Mouse (Mus musculus): Measurements from ENCODE around the gene Tti1. TPM values are rescaled to one million over a fixed set of nuclear protein-coding genes. Genes with fewer than 3 reads are reported as not detected.
A peak's percentile ranks its signal among the peaks of the same experiment; 100 is the strongest.

Tti1 gene
- polyA plus RNA-seq, 1 experiment = 14.2 TPM

DNA sequence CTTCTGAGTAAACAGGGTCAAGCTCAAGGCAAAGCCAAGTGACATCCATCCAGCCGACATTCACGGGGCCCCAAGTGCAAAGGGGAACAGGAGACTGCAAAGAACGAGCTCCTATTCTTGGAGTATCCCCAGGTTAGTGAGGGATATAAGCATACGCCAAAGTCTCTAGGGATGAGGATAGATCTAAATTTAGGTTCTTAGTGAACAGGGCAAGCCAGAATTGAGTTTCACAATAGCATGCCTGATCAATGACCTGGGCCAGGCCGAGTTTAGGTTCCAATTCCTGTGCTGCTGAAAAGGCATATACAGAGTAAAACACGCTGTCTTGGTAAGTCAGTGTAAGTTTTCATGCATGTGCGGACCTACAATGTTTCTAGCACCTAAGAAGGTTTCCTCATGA is 18.9 kb downstream of the Tti1 start:
- Histone ChIP-seq H3K4me1 (ENCODE audit: control insufficient read depth, insufficient read depth, low read length) (peaks cover 2% of the 10 kb centered on the region; the same call in 1 of the 2 replicates), H3K27ac (ENCODE audit: insufficient read depth, low read depth, low read length) (no peak overlapping the region), H3K4me3 (ENCODE audit: insufficient read depth, low read length) (no peak overlapping the region)
- TF ChIP-seq POLR2A (IDR thresholded peaks at IDR 0.05; ENCODE audit: borderline replicate concordance, low read depth, low read length) = no peak
- TF ChIP-seq CTCF (IDR thresholded peaks at IDR 0.05; ENCODE audit: low read depth, low read length) = no peak

GRCm38 (mm10) chr2:158005641-158006040 is 22.6 kb downstream of the Tti1 start:
- H3K27ac ChIP-seq (ENCODE audit: insufficient read depth, low read depth, low read length) = no peak overlapping the region
- no peaks in the 10 kb centered on the region for H3K4me1 ChIP-seq (ENCODE audit: control insufficient read depth, insufficient read depth, low read length)
- TF ChIP-seq POLR2A (IDR thresholded peaks at IDR 0.05; ENCODE audit: borderline replicate concordance, low read depth, low read length) = no peak
- TF ChIP-seq CTCF (IDR thresholded peaks at IDR 0.05; ENCODE audit: low read depth, low read length) = no peak
- no peak overlapping the region for H3K4me3 ChIP-seq (ENCODE audit: insufficient read depth, low read length)

- Histone ChIP-seq H3K4me1 (ENCODE audit: control insufficient read depth, insufficient read depth, low read length) (no peaks in the 10 kb centered on the region), H3K27ac (ENCODE audit: insufficient read depth, low read depth, low read length) (no peak overlapping the region), H3K4me3 (ENCODE audit: insufficient read depth, low read length) (no peak overlapping the region)
- no peak for TF ChIP-seq POLR2A (IDR thresholded peaks at IDR 0.05; ENCODE audit: borderline replicate concordance, low read depth, low read length)
- no peak for TF ChIP-seq CTCF (IDR thresholded peaks at IDR 0.05; ENCODE audit: low read depth, low read length)
Observed at GRCm38 (mm10) chr2:158004620-158005019, 23.6 kb downstream of the Tti1 start.

GRCm38 (mm10) chr2:157998817-157999216 is 29.4 kb downstream of the Tti1 start:
- no peak for TF ChIP-seq POLR2A (IDR thresholded peaks at IDR 0.05; ENCODE audit: borderline replicate concordance, low read depth, low read length)
- TF ChIP-seq CTCF (IDR thresholded peaks at IDR 0.05; ENCODE audit: low read depth, low read length) = no peak
- Histone ChIP-seq H3K27ac (ENCODE audit: insufficient read depth, low read depth, low read length) (no peak overlapping the region), H3K4me1 (ENCODE audit: control insufficient read depth, insufficient read depth, low read length) (no peaks in the 10 kb centered on the region), H3K4me3 (ENCODE audit: insufficient read depth, low read length) (no peak overlapping the region)

DNA sequence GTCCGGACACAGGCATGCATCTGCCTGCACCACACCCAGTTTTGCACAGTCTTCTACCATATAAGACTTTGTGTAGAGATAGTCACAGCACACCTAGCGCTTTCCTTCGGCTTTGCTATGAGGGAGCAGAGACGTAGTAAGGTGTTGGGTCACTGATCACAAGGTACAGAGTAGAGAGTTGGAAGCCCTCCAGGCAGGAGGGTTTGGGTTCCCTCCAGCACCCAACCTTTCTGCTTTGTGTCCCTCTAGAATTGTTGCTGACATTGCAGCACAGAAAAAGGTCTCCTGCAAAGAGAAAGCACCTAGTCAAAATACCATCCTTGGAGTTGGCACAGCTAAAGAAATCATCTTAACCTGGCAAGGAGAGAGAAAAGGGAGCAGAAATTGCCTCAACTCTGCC is 35.7 kb downstream of the Tti1 start:
- peaks cover 8% of the 10 kb centered on the region for H3K4me1 ChIP-seq (ENCODE audit: control insufficient read depth, insufficient read depth, low read length)
- TF ChIP-seq CTCF (IDR thresholded peaks at IDR 0.05; ENCODE audit: low read depth, low read length) (no peak), POLR2A (IDR thresholded peaks at IDR 0.05; ENCODE audit: borderline replicate concordance, low read depth, low read length) (no peak)

GRCm38 (mm10) chr2:157991026-157991425 is 37.2 kb downstream of the Tti1 start:
- TF ChIP-seq CTCF (IDR thresholded peaks at IDR 0.05; ENCODE audit: low read depth, low read length) (no peak), POLR2A (IDR thresholded peaks at IDR 0.05; ENCODE audit: borderline replicate concordance, low read depth, low read length) (no peak)
- peaks cover 8% of the 10 kb centered on the region for H3K4me1 ChIP-seq (ENCODE audit: control insufficient read depth, insufficient read depth, low read length)
- H3K4me3 ChIP-seq (ENCODE audit: insufficient read depth, low read length) = no peak overlapping the region

More for the DNA sequence above, 35.7 kb downstream of the Tti1 start:
- no peak overlapping the region for H3K27ac ChIP-seq (ENCODE audit: insufficient read depth, low read depth, low read length)
- no peak overlapping the region for H3K4me3 ChIP-seq (ENCODE audit: insufficient read depth, low read length)

GRCm38 (mm10) chr2:157989946-157990345 is 38.3 kb downstream of the Tti1 start:
- H3K4me3 ChIP-seq (ENCODE audit: insufficient read depth, low read length) = no peak overlapping the region
- peaks cover 14% of the 10 kb centered on the region for H3K4me1 ChIP-seq (ENCODE audit: control insufficient read depth, insufficient read depth, low read length)
- TF ChIP-seq CTCF (IDR thresholded peaks at IDR 0.05; ENCODE audit: low read depth, low read length) = peak; percentile 25; the same call in 1 of the 2 replicates
- TF ChIP-seq POLR2A (IDR thresholded peaks at IDR 0.05; ENCODE audit: borderline replicate concordance, low read depth, low read length) = no peak
- H3K27ac ChIP-seq (ENCODE audit: insufficient read depth, low read depth, low read length) = no peak overlapping the region

More at GRCm38 (mm10) chr2:157991026-157991425, 37.2 kb downstream of the Tti1 start:
- H3K27ac ChIP-seq (ENCODE audit: insufficient read depth, low read depth, low read length) = no peak overlapping the region

DNA sequence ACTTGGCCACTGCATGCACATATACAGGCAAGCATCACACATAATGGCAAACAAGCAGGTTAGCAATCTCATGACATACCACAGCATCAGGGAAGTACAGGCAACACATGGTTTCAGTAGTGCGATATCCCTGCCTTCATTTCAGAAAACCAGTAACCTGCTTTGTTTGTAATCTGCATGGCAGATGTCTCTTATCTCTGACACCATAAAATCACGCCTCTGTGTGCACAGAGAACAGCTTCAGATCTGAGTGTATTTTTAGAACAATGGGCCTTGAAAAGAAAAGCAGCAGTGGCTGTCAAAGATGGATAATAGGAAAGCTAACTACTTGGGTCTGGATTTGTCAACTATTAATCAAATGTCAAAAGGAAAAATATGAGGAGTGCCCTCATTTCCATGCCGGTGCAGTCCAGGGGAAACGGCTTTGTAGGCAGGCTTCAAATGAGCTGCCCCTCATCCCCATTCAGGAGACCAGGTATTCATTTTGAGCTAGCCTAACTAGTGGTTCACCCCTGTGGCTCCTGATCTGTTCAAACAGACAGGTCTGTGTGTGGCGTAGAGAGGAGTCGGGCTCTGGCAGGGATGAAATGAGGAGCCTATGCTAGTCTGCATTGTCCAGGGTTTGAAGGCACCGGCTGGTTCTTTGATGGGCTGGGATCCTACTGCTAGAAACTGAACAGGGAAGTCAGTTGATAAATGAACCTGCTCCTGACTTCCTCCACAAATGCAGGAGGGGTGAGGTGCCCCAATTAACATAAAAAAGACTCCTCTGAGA is 39.6 kb downstream of the Tti1 start:
- Histone ChIP-seq H3K4me3 (ENCODE audit: insufficient read depth, low read length) (no peak overlapping the region), H3K27ac (ENCODE audit: insufficient read depth, low read depth, low read length) (no peak overlapping the region), H3K4me1 (ENCODE audit: control insufficient read depth, insufficient read depth, low read length) (peaks cover 16% of the 10 kb centered on the region)
- TF ChIP-seq CTCF (IDR thresholded peaks at IDR 0.05; ENCODE audit: low read depth, low read length) (no peak), POLR2A (IDR thresholded peaks at IDR 0.05; ENCODE audit: borderline replicate concordance, low read depth, low read length) (no peak)

DNA sequence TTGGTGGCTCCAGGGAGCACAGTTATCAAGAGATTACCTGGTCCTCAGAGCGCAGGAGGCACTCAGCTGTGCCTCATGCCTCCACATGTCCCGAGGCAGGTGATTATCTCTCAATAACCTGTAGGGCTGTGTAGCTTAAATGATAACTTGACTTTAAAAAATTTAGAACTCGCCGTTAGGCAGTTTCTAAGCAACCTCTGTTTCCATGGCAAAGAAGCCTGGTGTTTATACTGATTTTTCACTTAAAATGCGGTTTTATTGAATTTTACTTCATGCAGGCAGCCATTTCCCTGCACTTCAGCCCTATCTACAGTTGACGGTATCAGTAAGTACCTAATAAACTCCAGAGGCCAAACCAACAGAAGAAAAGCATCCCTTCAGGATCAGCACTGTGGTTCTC is 42.0 kb downstream of the Tti1 start:
- Histone ChIP-seq H3K4me3 (ENCODE audit: insufficient read depth, low read length) (no peak overlapping the region), H3K4me1 (ENCODE audit: control insufficient read depth, insufficient read depth, low read length) (peaks cover 15% of the 10 kb centered on the region), H3K27ac (ENCODE audit: insufficient read depth, low read depth, low read length) (no peak overlapping the region)
- TF ChIP-seq CTCF (IDR thresholded peaks at IDR 0.05; ENCODE audit: low read depth, low read length) (no peak), POLR2A (IDR thresholded peaks at IDR 0.05; ENCODE audit: borderline replicate concordance, low read depth, low read length) (no peak)

GRCm38 (mm10) chr2:157985611-157986010 is 42.6 kb downstream of the Tti1 start:
- peaks cover 11% of the 10 kb centered on the region for H3K4me1 ChIP-seq (ENCODE audit: control insufficient read depth, insufficient read depth, low read length)
- TF ChIP-seq CTCF (IDR thresholded peaks at IDR 0.05; ENCODE audit: low read depth, low read length) (no peak), POLR2A (IDR thresholded peaks at IDR 0.05; ENCODE audit: borderline replicate concordance, low read depth, low read length) (no peak)

More at GRCm38 (mm10) chr2:157985611-157986010, 42.6 kb downstream of the Tti1 start:
- Histone ChIP-seq H3K4me3 (ENCODE audit: insufficient read depth, low read length) (no peak overlapping the region), H3K27ac (ENCODE audit: insufficient read depth, low read depth, low read length) (no peak overlapping the region)

All from bone marrow macrophage, adult 2 months (primary cell).